Mouse (Mus musculus): ENCODE results near the gene Pdik1l.

GRCm38 (mm10) chr4:134293061-134293691 is 5.5 kb upstream of the Pdik1l start:
- TF ChIP-seq CTCF (IDR thresholded peaks at IDR 0.05; ENCODE audit: borderline replicate concordance, control insufficient read depth, extremely low read depth, insufficient read depth, low read length, poor library complexity) (no peak), POLR2A (IDR thresholded peaks at IDR 0.05; ENCODE audit: control insufficient read depth, extremely low read depth, insufficient read depth, low read length, poor library complexity) (no peak)
